Mouse (Mus musculus) left cerebral cortex, postnatal 25 days (tissue): ENCODE results near the gene Hexim2. TPM values are rescaled to one million over a fixed set of nuclear protein-coding genes. Genes with fewer than 3 reads are reported as not detected.
A peak's percentile ranks its signal among the peaks of the same experiment; 100 is the strongest.

Source experiments
- DNase-seq, 2 experiments: peaks; one replicate each; pipeline ENCODE4 v3.0.0; 2022; ENCODE audit warnings: low spot score in 2 of 2, mixed read lengths in 1 of 2
- intact Hi-C: fragments of 180-260 bp; cut with DNase I; formaldehyde crosslinking; loops from one replicate; pipeline ENCODE4 v1.15.1; 2025
- total RNA-seq, 2 experiments: library from RNA; stranded (reverse); gene quantifications; 2 replicates each; pipeline ENCODE4 v1.2.3; 2021

Gene Hexim2
- total RNA-seq, 2 experiments from 2014 or later = 11.7 to 13.6 TPM

GRCm38 (mm10) chr11:103136039-103136577 lies 3.9 kb downstream of the Hexim2 start:
- no peak for DNase-seq
- intact Hi-C loops = no loop called here

- no peak for DNase-seq
- intact Hi-C loops = no loop called here
Observed at GRCm38 (mm10) chr11:103139951-103140762, 7.9 kb downstream of the Hexim2 start.

- intact Hi-C loops = no loop called here
- DNase-seq = no peak
Observed at GRCm38 (mm10) chr11:103140763-103141100, 8.5 kb downstream of the Hexim2 start.

GRCm38 (mm10) chr11:103141101-103141943 lies 9.1 kb downstream of the Hexim2 start:
- peak in 1 of 2 experiments; percentile 35 for DNase-seq
- intact Hi-C loops = no loop called here

- intact Hi-C loops = no loop called here
- DNase-seq = no peak
Observed at GRCm38 (mm10) chr11:103141944-103142255, 9.7 kb downstream of the Hexim2 start.

- intact Hi-C loops = no loop called here
Observed at GRCm38 (mm10) chr11:103142441-103143182, 10.4 kb downstream of the Hexim2 start.

GRCm38 (mm10) chr11:103144309-103145285 lies 12.4 kb downstream of the Hexim2 start:
- intact Hi-C loops = no loop called here
- DNase-seq = no peak

More at GRCm38 (mm10) chr11:103142441-103143182, 10.4 kb downstream of the Hexim2 start:
- peak; percentile 86 to 96 for DNase-seq

GRCm38 (mm10) chr11:103146386-103146785 lies 14.2 kb downstream of the Hexim2 start:
- intact Hi-C loops = no loop called here
- DNase-seq = no peak

GRCm38 (mm10) chr11:103147766-103148165 lies 15.5 kb downstream of the Hexim2 start:
- intact Hi-C loops = no loop called here
- no peak for DNase-seq

- intact Hi-C loops = loop anchor here (10.0 kb wide), 1 partner anchor 405 kb away; no protein-coding TSS in a partner anchor
- no peak for DNase-seq
Observed at GRCm38 (mm10) chr11:103149771-103150170, 17.5 kb downstream of the Hexim2 start.

- DNase-seq = peak; percentile 91 to 94
- intact Hi-C loops = loop anchor here (1.0 to 10.0 kb wide), 3 partner anchors 42 to 396 kb away; no protein-coding TSS in a partner anchor
Observed at GRCm38 (mm10) chr11:103158621-103159478, 26.6 kb downstream of the Hexim2 start.

GRCm38 (mm10) chr11:103160738-103161137 lies 28.5 kb downstream of the Hexim2 start:
- intact Hi-C loops = no loop called here
- no peak for DNase-seq

GRCm38 (mm10) chr11:103161449-103161848 lies 29.2 kb downstream of the Hexim2 start:
- intact Hi-C loops = no loop called here
- DNase-seq = no peak

GRCm38 (mm10) chr11:103162132-103162531 lies 29.9 kb downstream of the Hexim2 start:
- DNase-seq = no peak
- intact Hi-C loops = no loop called here

GRCm38 (mm10) chr11:103164391-103164790 lies 32.2 kb downstream of the Hexim2 start:
- intact Hi-C loops = no loop called here
- no peak for DNase-seq

- intact Hi-C loops = loop anchor here (1.0 to 5.0 kb wide), 2 partner anchors 63 to 156 kb away; no protein-coding TSS in a partner anchor
- DNase-seq = peak; percentile 73 to 85
Observed at GRCm38 (mm10) chr11:103168690-103169390, 36.6 kb downstream of the Hexim2 start.

GRCm38 (mm10) chr11:103169664-103170063 lies 37.4 kb downstream of the Hexim2 start:
- intact Hi-C loops = loop anchor here (1.0 to 5.0 kb wide), 3 partner anchors 63 to 156 kb away; partner anchors contain the start of gene Map3k14
- no peak for DNase-seq
